Mouse (Mus musculus) CH12F3 (cell line): Measurements from ENCODE around the gene Il3ra.

Source experiments
- in situ Hi-C: fragments of 300-500 bp; cut with MboI; formaldehyde crosslinking; loops from 2 replicates; pipeline ENCODE4 v1.14.3; 2020; ENCODE audit warnings: low sequenced_read_pairs

Il3ra gene

GRCm38 (mm10) chr14:14345948-14346812 is at the start of gene Il3ra:
TSS of gene Il3ra (plus strand) at chr14:14346275.
- in situ Hi-C loops, result no loop called here

DNA sequence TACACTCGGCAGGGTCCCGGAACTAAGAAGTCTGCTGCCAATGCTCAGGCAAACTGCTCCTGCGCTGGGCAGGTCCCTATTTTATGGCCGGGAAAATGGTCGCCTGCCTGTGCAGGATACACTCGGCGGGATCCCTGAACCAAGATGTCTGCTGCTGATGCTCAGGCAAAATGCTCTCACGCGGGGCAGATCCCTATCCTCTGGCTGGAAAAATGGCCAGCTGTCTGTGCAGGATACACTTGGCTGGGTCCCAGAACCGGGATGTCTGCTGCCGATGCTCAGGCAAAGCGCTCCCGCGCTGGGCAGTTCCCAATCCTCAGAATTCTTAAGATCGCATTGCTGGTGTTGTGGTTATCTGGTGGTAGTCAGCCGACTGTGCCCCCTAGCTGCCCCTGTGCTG is 37.1 kb upstream of the Il3ra start:
- in situ Hi-C loops, result no loop called here

- in situ Hi-C loops, result no loop called here
Measured at GRCm38 (mm10) chr14:14309416-14309815, 36.7 kb upstream of the Il3ra start.

- in situ Hi-C loops, result no loop called here
Measured at GRCm38 (mm10) chr14:14322528-14322927, 23.5 kb upstream of the Il3ra start, which contains the start of gene Olfr31. TSS of gene Olfr31 (plus strand) at chr14:14322828.

DNA sequence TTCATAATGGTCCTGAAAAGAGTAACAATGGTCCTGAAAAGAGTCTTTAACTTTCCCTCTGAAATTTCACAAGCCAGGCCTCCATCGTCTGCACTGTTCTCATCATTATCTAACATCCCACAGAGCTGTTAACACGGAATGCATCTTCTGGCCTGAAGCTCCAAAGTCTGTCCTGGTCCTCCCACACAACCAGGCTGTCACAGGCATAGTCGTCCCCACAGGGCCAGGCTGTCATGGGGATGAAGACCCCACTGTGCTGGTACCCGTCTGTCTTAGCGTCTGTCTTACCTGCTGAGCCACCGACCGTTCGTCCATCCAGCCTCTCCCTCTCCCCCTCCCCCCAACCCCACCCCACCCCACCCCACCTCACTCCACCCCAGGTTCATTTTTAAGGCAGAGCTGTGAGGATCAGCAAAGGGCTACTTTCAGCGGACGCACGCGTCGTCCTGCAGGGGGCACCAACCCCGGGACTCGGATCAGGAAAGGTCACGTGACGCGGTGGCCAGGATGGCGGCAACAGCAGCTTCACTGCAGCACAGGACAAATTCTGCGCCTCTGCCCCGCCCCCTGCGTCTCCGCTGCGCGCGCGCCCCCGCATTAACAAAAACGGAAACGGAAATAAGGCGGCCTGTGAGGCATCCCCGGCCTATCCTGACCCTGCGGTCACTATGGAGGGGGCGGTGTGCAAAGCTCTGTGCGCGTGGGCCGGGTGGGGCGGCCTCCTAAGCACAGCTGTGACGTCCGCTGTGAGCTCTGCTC is 783 bp upstream of the Il3ra start:
- in situ Hi-C loops, result no loop called here

GRCm38 (mm10) chr14:14346813-14347100 is 682 bp downstream of the Il3ra start:
- in situ Hi-C loops, result no loop called here

- in situ Hi-C loops, result no loop called here
Measured at GRCm38 (mm10) chr14:14347151-14347835, 1.2 kb downstream of the Il3ra start.

GRCm38 (mm10) chr14:14347836-14348621 is 2.0 kb downstream of the Il3ra start:
- in situ Hi-C loops, result no loop called here

- in situ Hi-C loops, result no loop called here
Measured at GRCm38 (mm10) chr14:14348674-14349401, 2.8 kb downstream of the Il3ra start.

DNA sequence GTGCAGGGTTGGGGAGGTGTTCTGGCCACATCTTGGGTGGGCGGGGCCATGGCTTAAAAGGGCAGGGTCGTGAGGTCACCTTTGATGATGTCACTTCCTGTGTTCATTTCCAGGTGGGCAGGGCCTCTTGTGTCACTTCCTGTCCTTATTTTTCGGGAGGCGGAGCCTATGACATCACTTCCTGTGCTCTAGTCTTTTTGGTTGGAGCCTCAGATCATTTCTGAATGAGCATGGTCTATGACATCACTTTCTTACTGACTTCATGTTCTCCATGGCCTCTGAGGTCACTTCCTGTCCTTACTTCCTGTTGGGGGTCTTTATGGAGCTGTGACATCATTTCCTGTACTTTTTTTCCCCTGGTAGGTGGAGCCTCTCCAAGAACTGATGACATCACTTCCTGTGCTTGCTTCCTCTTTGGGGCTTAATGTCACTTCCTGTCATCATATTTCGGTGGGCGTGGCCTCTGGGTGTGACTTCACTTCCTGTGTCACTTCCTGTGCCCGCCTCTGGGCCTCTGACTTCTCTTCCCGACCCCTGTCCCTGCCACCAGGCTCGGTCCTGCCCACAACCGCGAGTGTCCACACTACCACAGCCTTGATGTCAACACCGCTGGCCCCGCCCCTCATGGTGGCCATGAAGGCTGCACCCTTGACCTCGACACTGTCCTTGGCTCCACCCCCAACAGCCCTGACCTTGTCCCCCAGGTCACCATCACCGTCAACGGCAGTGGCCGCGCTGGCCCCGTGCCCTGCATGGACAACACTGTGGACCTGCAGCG is 3.6 kb downstream of the Il3ra start:
- in situ Hi-C loops, result no loop called here

- in situ Hi-C loops, result no loop called here
Measured at GRCm38 (mm10) chr14:14350263-14351147, 4.4 kb downstream of the Il3ra start.

- in situ Hi-C loops, result no loop called here
Measured at GRCm38 (mm10) chr14:14351148-14351455, 5.0 kb downstream of the Il3ra start.

- in situ Hi-C loops, result no loop called here
Measured at GRCm38 (mm10) chr14:14351721-14352590, 5.9 kb downstream of the Il3ra start.

DNA sequence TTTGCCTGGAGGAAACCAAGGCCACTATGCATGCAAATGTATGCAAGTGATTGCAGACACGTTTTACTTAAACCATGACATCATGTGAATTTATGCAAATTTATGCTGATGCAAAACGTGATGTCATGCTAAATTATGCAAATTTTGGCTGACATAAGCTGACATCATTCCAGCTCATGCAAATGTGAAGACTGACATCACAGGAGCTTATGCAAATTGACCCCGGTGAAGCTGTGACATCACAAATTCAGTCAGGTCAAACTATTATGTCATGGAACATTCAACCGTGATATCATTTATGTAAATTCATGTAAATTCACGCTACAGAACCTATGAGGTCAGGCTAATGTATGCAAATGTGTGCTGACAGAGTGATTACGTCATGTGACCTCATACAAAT is 6.5 kb downstream of the Il3ra start:
- in situ Hi-C loops, result no loop called here

DNA sequence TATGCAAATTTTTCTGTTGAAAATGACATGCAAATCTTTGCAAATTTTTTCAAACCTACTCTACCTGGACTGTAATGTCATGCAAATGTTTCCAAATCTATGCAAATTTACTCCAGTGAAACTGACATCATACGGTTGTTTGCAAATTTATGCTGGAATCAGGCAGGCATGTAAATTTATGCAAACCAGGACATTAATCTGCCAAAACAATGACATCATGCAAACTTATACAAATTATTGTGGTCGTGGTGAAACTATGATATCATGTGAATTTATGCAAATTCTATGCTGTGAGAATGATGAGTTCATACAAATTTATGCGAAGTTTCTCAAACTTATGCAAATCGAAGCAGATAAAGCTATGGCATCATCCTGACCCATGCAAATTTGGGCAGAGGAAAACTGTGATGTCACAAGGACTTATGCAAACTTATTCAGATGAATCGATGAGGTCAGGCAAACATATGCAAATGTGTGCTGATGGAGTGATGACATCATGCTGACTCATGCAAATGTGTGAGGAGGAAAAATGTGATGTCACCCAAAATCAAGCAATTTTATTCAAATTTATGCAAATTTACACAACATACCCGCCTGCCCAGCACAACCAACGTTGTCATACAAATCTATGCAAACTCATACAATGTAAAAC is 7.1 kb downstream of the Il3ra start:
- in situ Hi-C loops, result no loop called here

GRCm38 (mm10) chr14:14353740-14354510 is 7.8 kb downstream of the Il3ra start:
- in situ Hi-C loops, result no loop called here
